Mouse (Mus musculus): ENCODE measurements around the gene Gm45234. TPM values are rescaled to one million over a fixed set of nuclear protein-coding genes. Genes with fewer than 3 reads are reported as not detected.

The Gm45234 gene
- total RNA-seq, 1 experiment from 2014 or later = not detected

- ATAC-seq (ENCODE audit: extremely low read depth, insufficient number of reproducible peaks, low FRiP score, poor library complexity, severe bottlenecking) = no peak
Measured at GRCm38 (mm10) chr6:124768704-124769044, 12.9 kb upstream of the Gm45234 start.

- ATAC-seq (ENCODE audit: extremely low read depth, insufficient number of reproducible peaks, low FRiP score, poor library complexity, severe bottlenecking) = no peak
Measured at GRCm38 (mm10) chr6:124767920-124768703, 12.3 kb upstream of the Gm45234 start.

- ATAC-seq (ENCODE audit: extremely low read depth, insufficient number of reproducible peaks, low FRiP score, poor library complexity, severe bottlenecking) = no peak
Measured at GRCm38 (mm10) chr6:124767536-124767919, 11.7 kb upstream of the Gm45234 start.

GRCm38 (mm10) chr6:124765951-124766350, 10.1 kb upstream of the Gm45234 start:
- ATAC-seq (ENCODE audit: extremely low read depth, insufficient number of reproducible peaks, low FRiP score, poor library complexity, severe bottlenecking) = no peak

GRCm38 (mm10) chr6:124759259-124759658, 3.4 kb upstream of the Gm45234 start:
- peak; percentile 86 for ATAC-seq (ENCODE audit: extremely low read depth, insufficient number of reproducible peaks, low FRiP score, poor library complexity, severe bottlenecking)

GRCm38 (mm10) chr6:124758849-124759232, 3.0 kb upstream of the Gm45234 start:
- ATAC-seq (ENCODE audit: extremely low read depth, insufficient number of reproducible peaks, low FRiP score, poor library complexity, severe bottlenecking) = no peak

- ATAC-seq (ENCODE audit: extremely low read depth, insufficient number of reproducible peaks, low FRiP score, poor library complexity, severe bottlenecking) = no peak
Measured at GRCm38 (mm10) chr6:124757909-124758848, 2.4 kb upstream of the Gm45234 start.

GRCm38 (mm10) chr6:124757351-124757880, 1.6 kb upstream of the Gm45234 start:
- ATAC-seq (ENCODE audit: extremely low read depth, insufficient number of reproducible peaks, low FRiP score, poor library complexity, severe bottlenecking) = no peak

- ATAC-seq (ENCODE audit: extremely low read depth, insufficient number of reproducible peaks, low FRiP score, poor library complexity, severe bottlenecking) = no peak
Measured at GRCm38 (mm10) chr6:124756652-124757350, 980 bp upstream of the Gm45234 start.

- ATAC-seq (ENCODE audit: extremely low read depth, insufficient number of reproducible peaks, low FRiP score, poor library complexity, severe bottlenecking) = no peak
Measured at GRCm38 (mm10) chr6:124755306-124755705, 515 bp downstream of the Gm45234 start.

- no peak for ATAC-seq (ENCODE audit: extremely low read depth, insufficient number of reproducible peaks, low FRiP score, poor library complexity, severe bottlenecking)
Measured at GRCm38 (mm10) chr6:124753861-124754260, 2.0 kb downstream of the Gm45234 start.

- ATAC-seq (ENCODE audit: extremely low read depth, insufficient number of reproducible peaks, low FRiP score, poor library complexity, severe bottlenecking) = no peak
Measured at GRCm38 (mm10) chr6:124750405-124750804, 5.4 kb downstream of the Gm45234 start.

- no peak for ATAC-seq (ENCODE audit: extremely low read depth, insufficient number of reproducible peaks, low FRiP score, poor library complexity, severe bottlenecking)
Measured at GRCm38 (mm10) chr6:124746654-124747632, 8.9 kb downstream of the Gm45234 start.

GRCm38 (mm10) chr6:124746296-124746605, 9.6 kb downstream of the Gm45234 start:
- no peak for ATAC-seq (ENCODE audit: extremely low read depth, insufficient number of reproducible peaks, low FRiP score, poor library complexity, severe bottlenecking)

- peak; percentile 64 for ATAC-seq (ENCODE audit: extremely low read depth, insufficient number of reproducible peaks, low FRiP score, poor library complexity, severe bottlenecking)
Measured at GRCm38 (mm10) chr6:124745490-124746295, 10.1 kb downstream of the Gm45234 start.

GRCm38 (mm10) chr6:124744755-124745321, 11.0 kb downstream of the Gm45234 start:
- ATAC-seq (ENCODE audit: extremely low read depth, insufficient number of reproducible peaks, low FRiP score, poor library complexity, severe bottlenecking) = no peak

- no peak for ATAC-seq (ENCODE audit: extremely low read depth, insufficient number of reproducible peaks, low FRiP score, poor library complexity, severe bottlenecking)
Measured at GRCm38 (mm10) chr6:124743647-124744046, 12.2 kb downstream of the Gm45234 start.
